Mouse (Mus musculus) limb, embryonic 10.5 days (tissue): ENCODE data around the gene Zfp85. TPM values are rescaled to one million over a fixed set of nuclear protein-coding genes. Genes with fewer than 3 reads are reported as not detected.
A peak's percentile ranks its signal among the peaks of the same experiment; 100 is the strongest.
"Not testable (repeated sequence)": the region's sequence is repeated elsewhere in the genome, so short reads cannot be mapped to it uniquely, and the experiment has no call there.

Experiments
- DNase-seq: peaks from one replicate; pipeline ENCODE4 v3.0.0-alpha.2; 2017; ENCODE audit warnings: low spot score
- H3K27ac ChIP-seq: fragments of 300-500 bp; sonication (generic); 2 replicates; pipeline ENCODE4 v1.5.1; 2016; ENCODE audit warnings: mild to moderate bottlenecking
- H3K27me3 ChIP-seq: fragments of 300-500 bp; sonication (generic); 2 replicates; pipeline ENCODE4 v1.6.1; 2016; ENCODE audit warnings: low read depth, mild to moderate bottlenecking; ENCODE audit not compliant: poor library complexity, severe bottlenecking
- H3K36me3 ChIP-seq: fragments of 300-500 bp; sonication (generic); 2 replicates; pipeline ENCODE4 v1.6.1; 2016; ENCODE audit warnings: mild to moderate bottlenecking, moderate library complexity
- H3K4me1 ChIP-seq: fragments of 300-500 bp; sonication (generic); 2 replicates; pipeline ENCODE4 v1.6.1; 2016
- H3K4me3 ChIP-seq: fragments of 300-500 bp; sonication (generic); 2 replicates; pipeline ENCODE4 v1.5.1; 2016; ENCODE audit warnings: mild to moderate bottlenecking, moderate library complexity
- H3K9me3 ChIP-seq: fragments of 300-500 bp; sonication (generic); replicated peaks from 2 replicates; pipeline ENCODE4 v1.6.1; 2016; ENCODE audit warnings: mild to moderate bottlenecking
- WGBS: fragments of 180-500 bp; shearing (Covaris S2); methylation state at CpG from one replicate; pipeline ENCODE4 v1.1.7; 2016; 5-methylcytosine and 5-hydroxymethylcytosine counted together
- polyA plus RNA-seq: library from polyadenylated mRNA; unstranded; fragments of >200 nt; fragmentation: Nextera tagmentation; extraction: Ambion mirVana; gene quantifications from 2 replicates; pipeline ENCODE4 v1.2.1, GENCODE M21; 2016

Zfp85 gene
- 4.3 and 4.7 TPM in 2 replicates for polyA plus RNA-seq

- peaks cover 12% of the 10 kb centered on the region for H3K36me3 ChIP-seq
- 8% methylated on average over 24 of the region's 24 CpGs for WGBS
- no peaks in the 10 kb centered on the region for H3K27me3 ChIP-seq
- H3K9me3 ChIP-seq = no peaks in the 10 kb centered on the region
- H3K4me1 ChIP-seq = peaks cover 4% of the 10 kb centered on the region; the same call in 1 of the 2 replicates
- H3K4me3 ChIP-seq = peak within 1 kb of the TSS; percentile 71
- DNase-seq = peak; percentile 66
- H3K27ac ChIP-seq = peak within 1 kb of the TSS; percentile 85
These were observed at the start of gene Zfp85 for GRCm38 (mm10) chr13:67754333-67755306. Gene Zfp85, minus strand, starts transcription at chr13:67755228.

DNA sequence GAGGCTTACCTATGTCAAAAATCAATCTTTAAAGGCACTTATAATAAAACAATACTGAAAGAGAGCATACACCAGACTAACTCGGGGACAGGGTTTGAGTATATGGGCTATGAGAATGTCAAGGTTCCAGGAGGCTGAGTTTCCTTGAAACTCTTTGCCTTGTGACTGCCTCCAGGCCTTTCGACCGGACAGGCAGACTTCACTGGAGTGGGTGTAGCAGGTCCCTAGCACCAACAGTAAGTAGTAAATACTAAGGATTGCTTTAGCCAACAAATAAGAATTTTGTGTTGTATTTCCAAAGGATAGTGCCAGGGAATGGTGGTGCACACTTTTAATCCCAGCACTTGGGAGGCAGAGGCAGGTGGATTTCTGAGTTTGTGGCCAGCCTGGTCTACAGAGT, 44.1 kb upstream of the Zfp85 start:
- not testable (repeated sequence) for H3K27me3 ChIP-seq, H3K9me3 ChIP-seq, H3K4me1 ChIP-seq, H3K36me3 ChIP-seq, H3K4me3 ChIP-seq, DNase-seq, H3K27ac ChIP-seq
- 90% methylated on average over 3 of the region's 3 CpGs for WGBS

DNA sequence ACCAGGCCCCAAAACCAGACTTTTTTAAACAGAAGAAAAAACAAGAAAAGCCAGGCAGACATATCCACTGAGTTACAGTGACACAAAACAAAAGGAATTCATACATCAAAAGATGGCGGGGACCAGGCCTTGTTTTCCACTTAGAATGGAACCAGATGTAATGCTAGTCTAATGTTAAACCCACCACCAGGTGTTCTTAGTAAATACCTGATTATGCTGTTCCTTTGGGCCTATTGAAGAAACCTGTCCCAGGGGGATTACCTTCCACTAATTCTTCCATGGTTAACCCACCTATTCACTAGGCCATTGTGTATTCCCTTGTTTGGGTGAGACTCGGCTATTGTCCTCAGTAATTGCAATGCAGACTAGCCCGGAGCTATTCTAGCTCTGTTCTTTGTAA, 43.6 kb upstream of the Zfp85 start:
- Histone ChIP-seq H3K9me3 (no peaks in the 10 kb centered on the region), H3K27ac (no peak overlapping the region), H3K4me3 (no peak overlapping the region), H3K4me1 (no peaks in the 10 kb centered on the region), H3K36me3 (no peaks in the 10 kb centered on the region), H3K27me3 (no peaks in the 10 kb centered on the region)
- 94% methylated on average over 3 of the region's 3 CpGs for WGBS
- no peak for DNase-seq

GRCm38 (mm10) chr13:67791921-67792455, 37.0 kb upstream of the Zfp85 start:
- no peak overlapping the region for H3K4me3 ChIP-seq
- WGBS = 96% methylated on average over 10 of the region's 10 CpGs
- 0 out of 2 replicates have a peak, but pooled peaks cover 2% of the 10 kb centered on the region for H3K9me3 ChIP-seq
- no peaks in the 10 kb centered on the region for H3K27me3 ChIP-seq
- no peak overlapping the region for H3K27ac ChIP-seq
- H3K4me1 ChIP-seq = no peaks in the 10 kb centered on the region
- DNase-seq = no peak
- peaks cover 16% of the 10 kb centered on the region for H3K36me3 ChIP-seq

- Histone ChIP-seq H3K27me3 (no peaks in the 10 kb centered on the region), H3K4me1 (peaks cover 13% of the 10 kb centered on the region)
- WGBS = 8% methylated on average over 26 of the region's 26 CpGs
These were observed 24.5 kb upstream of the Zfp85 start, which contains the start of gene Zfp493 for GRCm38 (mm10) chr13:67779265-67780221. Gene Zfp493, plus strand, starts transcription at chr13:67779693.

DNA sequence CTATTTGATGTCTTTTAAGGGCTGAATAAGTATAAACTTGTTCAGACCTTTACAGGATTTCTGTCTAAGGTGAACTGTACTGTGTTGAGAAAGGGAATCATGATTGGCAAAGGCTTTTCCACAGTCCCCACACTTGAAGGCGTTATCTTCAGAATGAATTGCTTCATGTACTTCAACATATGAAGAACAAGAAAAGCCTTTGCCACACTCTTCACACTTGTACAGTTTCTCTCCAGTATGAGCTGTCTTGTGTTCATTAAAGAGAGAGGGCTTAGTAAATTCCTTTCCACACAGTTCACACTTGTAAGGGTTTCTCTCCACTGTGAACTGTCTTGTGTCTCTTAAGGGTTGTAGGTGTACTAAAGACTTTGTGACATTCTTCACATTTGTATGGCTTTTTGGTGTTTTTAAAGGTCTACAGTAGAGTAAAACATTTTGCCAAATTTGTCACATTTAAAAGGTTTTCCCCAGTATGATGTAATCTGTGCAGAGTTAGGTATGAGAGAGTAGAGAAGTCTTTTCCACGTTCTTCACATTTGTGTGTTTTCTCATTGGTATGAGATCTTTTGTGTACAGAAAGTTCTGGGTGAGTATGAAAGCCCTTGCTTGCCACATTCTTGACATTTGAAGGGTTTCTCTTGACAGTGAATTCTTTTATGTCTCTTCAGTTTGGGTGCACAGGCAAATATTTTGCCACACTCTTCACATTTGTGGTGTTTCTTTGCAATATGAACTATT, 8.2 kb upstream of the Zfp85 start:
- Histone ChIP-seq H3K9me3 (no peaks in the 10 kb centered on the region), H3K27me3 (no peaks in the 10 kb centered on the region), H3K4me3 (no peak overlapping the region), H3K4me1 (no peaks in the 10 kb centered on the region), H3K36me3 (no peaks in the 10 kb centered on the region), H3K27ac (no peak overlapping the region)
- no peak for DNase-seq
- 92% methylated on average over 2 of the region's 2 CpGs for WGBS

More at GRCm38 (mm10) chr13:67779265-67780221, 24.5 kb upstream of the Zfp85 start, which contains the start of gene Zfp493:
- H3K4me3 ChIP-seq = peak within 1 kb of the TSS; percentile 83
- H3K9me3 ChIP-seq = no peaks in the 10 kb centered on the region
- H3K27ac ChIP-seq = peak within 1 kb of the TSS; percentile 88
- H3K36me3 ChIP-seq = no peaks in the 10 kb centered on the region
- peak; percentile 76 for DNase-seq

DNA sequence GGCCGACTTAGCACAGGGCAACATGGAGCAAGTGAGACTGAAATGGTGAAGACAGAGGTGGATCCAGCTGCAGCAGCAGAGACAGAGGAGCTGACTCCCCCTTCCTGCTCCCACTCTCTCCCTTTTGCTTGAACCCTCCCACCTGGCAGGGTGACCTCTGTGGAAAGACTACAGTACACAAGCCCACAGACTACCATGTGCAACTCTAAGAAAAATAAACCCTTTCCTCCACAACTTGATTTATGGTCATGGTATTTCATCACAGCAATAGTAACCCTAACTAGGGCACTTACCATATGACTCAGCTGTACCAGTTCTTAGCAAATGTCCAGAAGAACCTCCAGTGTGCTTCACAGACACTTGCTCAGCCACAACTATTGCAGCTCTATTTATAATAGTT, 4.9 kb upstream of the Zfp85 start:
- Histone ChIP-seq H3K27ac (no peak overlapping the region), H3K36me3 (no peaks in the 10 kb centered on the region), H3K9me3 (no peaks in the 10 kb centered on the region), H3K27me3 (no peaks in the 10 kb centered on the region), H3K4me1 (no peaks in the 10 kb centered on the region), H3K4me3 (no peak overlapping the region)
- 79% methylated on average over 1 of the region's 1 CpGs for WGBS
- DNase-seq = no peak

DNA sequence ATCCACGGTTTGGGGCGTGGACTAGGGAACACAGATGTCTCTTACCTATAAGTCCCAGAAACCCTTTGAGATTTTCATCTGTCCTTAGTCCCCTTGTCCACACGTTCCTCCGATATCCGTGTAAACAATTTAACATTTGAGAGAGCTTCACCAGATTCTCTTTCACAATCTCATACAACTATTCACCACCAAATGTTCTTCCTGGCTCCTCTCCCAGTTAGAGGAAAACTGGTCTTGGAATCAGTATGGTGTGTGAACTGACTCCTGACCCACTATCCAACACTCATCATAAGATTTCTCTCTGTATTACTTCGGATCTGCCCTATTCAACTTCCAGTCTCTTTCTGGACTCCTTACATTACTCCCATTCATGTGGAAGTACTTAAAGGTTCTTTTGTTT, 733 bp upstream of the Zfp85 start:
- Histone ChIP-seq H3K9me3 (no peaks in the 10 kb centered on the region), H3K4me3 (no peak overlapping the region), H3K27ac (no peak overlapping the region), H3K4me1 (peaks cover 4% of the 10 kb centered on the region; the same call in 1 of the 2 replicates), H3K36me3 (peaks cover 9% of the 10 kb centered on the region; the same call in 1 of the 2 replicates), H3K27me3 (no peaks in the 10 kb centered on the region)
- 83% methylated on average over 6 of the region's 6 CpGs for WGBS
- DNase-seq = no peak

- 92% methylated on average over 9 of the region's 9 CpGs for WGBS
- no peak overlapping the region for H3K27ac ChIP-seq
- no peak overlapping the region for H3K4me3 ChIP-seq
- no peaks in the 10 kb centered on the region for H3K9me3 ChIP-seq
- H3K4me1 ChIP-seq = no peaks in the 10 kb centered on the region
- H3K36me3 ChIP-seq = peaks cover 20% of the 10 kb centered on the region
- no peak for DNase-seq
- H3K27me3 ChIP-seq = no peaks in the 10 kb centered on the region
These were observed 11.1 kb downstream of the Zfp85 start for GRCm38 (mm10) chr13:67743896-67744295.

DNA sequence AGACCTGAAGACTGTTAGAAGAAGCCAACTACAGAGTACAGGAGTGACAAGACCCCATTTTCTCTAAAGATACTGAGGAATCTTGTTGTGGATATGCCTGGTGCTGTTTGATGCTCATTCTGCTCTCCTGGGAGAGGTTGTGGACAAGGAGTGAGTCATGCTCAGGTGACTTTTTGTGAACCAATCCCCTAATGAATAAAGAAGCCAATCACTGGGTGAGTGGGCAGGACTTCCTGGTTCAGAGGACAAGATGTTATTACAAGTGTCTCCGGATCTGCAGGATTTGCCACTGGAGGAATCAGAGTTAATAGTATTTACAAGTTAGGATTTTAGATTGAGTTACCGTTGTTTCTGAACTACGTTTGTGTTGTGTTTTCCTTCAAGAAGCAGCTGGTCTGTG, 12.1 kb downstream of the Zfp85 start:
- Histone ChIP-seq H3K27ac (no peak overlapping the region), H3K9me3 (no peaks in the 10 kb centered on the region), H3K27me3 (no peaks in the 10 kb centered on the region), H3K4me1 (no peaks in the 10 kb centered on the region), H3K36me3 (peaks cover 10% of the 10 kb centered on the region), H3K4me3 (no peak overlapping the region)
- WGBS = 88% methylated on average over 3 of the region's 3 CpGs
- no peak for DNase-seq

- not testable (repeated sequence) for H3K4me1 ChIP-seq, H3K27ac ChIP-seq, H3K4me3 ChIP-seq, H3K36me3 ChIP-seq, H3K9me3 ChIP-seq, DNase-seq, H3K27me3 ChIP-seq
- 90% methylated on average over 9 of the region's 9 CpGs for WGBS
These were observed 20.6 kb downstream of the Zfp85 start for GRCm38 (mm10) chr13:67734391-67734790.

GRCm38 (mm10) chr13:67729441-67729840, 25.6 kb downstream of the Zfp85 start:
- 54% methylated on average over 4 of the region's 4 CpGs for WGBS
- not testable (repeated sequence) for H3K36me3 ChIP-seq, DNase-seq, H3K4me1 ChIP-seq, H3K27me3 ChIP-seq, H3K9me3 ChIP-seq, H3K27ac ChIP-seq
- H3K4me3 ChIP-seq = peak overlapping the region; percentile 70
